Mouse (Mus musculus): ENCODE data around the gene Tbc1d16. TPM values are rescaled to one million over a fixed set of nuclear protein-coding genes. Genes with fewer than 3 reads are reported as not detected.
A peak's percentile ranks its signal among the peaks of the same experiment; 100 is the strongest.

Gene Tbc1d16
- polyA plus RNA-seq, 2 experiments, result 16.3 to 29.2 TPM

- 64% methylated on average over 19 of the region's 19 CpGs for WGBS
- Histone ChIP-seq H3K9me3 (ENCODE audit: control insufficient read depth, low read length) (no peaks in the 10 kb centered on the region), H3K27me3 (ENCODE audit: control insufficient read depth, insufficient read depth, low read length) (no peaks in the 10 kb centered on the region), H3K9ac (ENCODE audit: low read depth, low read length, severe bottlenecking) (no peak overlapping the region), H3K4me2 (replicated peaks; ENCODE audit: low read depth, low read length, severe bottlenecking) (no peak overlapping the region), H3K4me1 (ENCODE audit: control insufficient read depth, insufficient read depth, low read length) (peaks cover 60% of the 10 kb centered on the region), H3K36me3 (ENCODE audit: control insufficient read depth, insufficient read depth, low read length) (peaks cover 15% of the 10 kb centered on the region), H3K4me3 (replicated peaks; ENCODE audit: low read length) (no peak overlapping the region), H3K27ac (replicated peaks; ENCODE audit: low read depth, low read length) (no peak overlapping the region)
- no peak for DNase-seq (ENCODE audit: low spot score)
- no peak for ATAC-seq (ENCODE audit: low FRiP score, low read depth)
- no peak for TF ChIP-seq POLR2A (IDR thresholded peaks at IDR 0.05; ENCODE audit: borderline replicate concordance, extremely low read depth, insufficient read depth, insufficient read length)
These were observed 15.0 kb downstream of the Tbc1d16 start for GRCm38 (mm10) chr11:119213166-119213885.

- Histone ChIP-seq H3K36me3 (ENCODE audit: control insufficient read depth, insufficient read depth, low read length) (peaks cover 26% of the 10 kb centered on the region), H3K9me3 (ENCODE audit: control insufficient read depth, low read length) (no peaks in the 10 kb centered on the region), H3K27me3 (ENCODE audit: control insufficient read depth, insufficient read depth, low read length) (no peaks in the 10 kb centered on the region), H3K4me2 (replicated peaks; ENCODE audit: low read depth, low read length, severe bottlenecking) (no peak overlapping the region), H3K27ac (replicated peaks; ENCODE audit: low read depth, low read length) (peak overlapping the region; percentile 43), H3K9ac (ENCODE audit: low read depth, low read length, severe bottlenecking) (no peak overlapping the region), H3K4me1 (ENCODE audit: control insufficient read depth, insufficient read depth, low read length) (peaks cover 60% of the 10 kb centered on the region), H3K4me3 (replicated peaks; ENCODE audit: low read length) (no peak overlapping the region)
- WGBS, result 35% methylated on average over 21 of the region's 21 CpGs
- TF ChIP-seq POLR2A (IDR thresholded peaks at IDR 0.05; ENCODE audit: borderline replicate concordance, extremely low read depth, insufficient read depth, insufficient read length), result no peak
- DNase-seq (ENCODE audit: low spot score) (peak; percentile 66), ATAC-seq (ENCODE audit: low FRiP score, low read depth) (peak; percentile 10; the same call in 1 of the 2 replicates)
These were observed 16.5 kb downstream of the Tbc1d16 start for GRCm38 (mm10) chr11:119211604-119212309.

- H3K36me3 ChIP-seq (ENCODE audit: control insufficient read depth, insufficient read depth, low read length), result peaks cover 29% of the 10 kb centered on the region
- no peak overlapping the region for H3K27ac ChIP-seq (replicated peaks; ENCODE audit: low read depth, low read length)
- TF ChIP-seq POLR2A (IDR thresholded peaks at IDR 0.05; ENCODE audit: borderline replicate concordance, extremely low read depth, insufficient read depth, insufficient read length), result no peak
- peaks cover 51% of the 10 kb centered on the region for H3K4me1 ChIP-seq (ENCODE audit: control insufficient read depth, insufficient read depth, low read length)
- H3K9me3 ChIP-seq (ENCODE audit: control insufficient read depth, low read length), result no peaks in the 10 kb centered on the region
- H3K4me3 ChIP-seq (replicated peaks; ENCODE audit: low read length), result no peak overlapping the region
- H3K9ac ChIP-seq (ENCODE audit: low read depth, low read length, severe bottlenecking), result no peak overlapping the region
- peak overlapping the region; percentile 20; the same call in 1 of the 2 replicates for H3K4me2 ChIP-seq (replicated peaks; ENCODE audit: low read depth, low read length, severe bottlenecking)
- no peaks in the 10 kb centered on the region for H3K27me3 ChIP-seq (ENCODE audit: control insufficient read depth, insufficient read depth, low read length)
- WGBS, result 70% methylated on average over 32 of the region's 32 CpGs
- ATAC-seq (ENCODE audit: low FRiP score, low read depth) (no peak), DNase-seq (ENCODE audit: low spot score) (peak; percentile 53)
These were observed 17.8 kb downstream of the Tbc1d16 start for GRCm38 (mm10) chr11:119210321-119211100.

DNA sequence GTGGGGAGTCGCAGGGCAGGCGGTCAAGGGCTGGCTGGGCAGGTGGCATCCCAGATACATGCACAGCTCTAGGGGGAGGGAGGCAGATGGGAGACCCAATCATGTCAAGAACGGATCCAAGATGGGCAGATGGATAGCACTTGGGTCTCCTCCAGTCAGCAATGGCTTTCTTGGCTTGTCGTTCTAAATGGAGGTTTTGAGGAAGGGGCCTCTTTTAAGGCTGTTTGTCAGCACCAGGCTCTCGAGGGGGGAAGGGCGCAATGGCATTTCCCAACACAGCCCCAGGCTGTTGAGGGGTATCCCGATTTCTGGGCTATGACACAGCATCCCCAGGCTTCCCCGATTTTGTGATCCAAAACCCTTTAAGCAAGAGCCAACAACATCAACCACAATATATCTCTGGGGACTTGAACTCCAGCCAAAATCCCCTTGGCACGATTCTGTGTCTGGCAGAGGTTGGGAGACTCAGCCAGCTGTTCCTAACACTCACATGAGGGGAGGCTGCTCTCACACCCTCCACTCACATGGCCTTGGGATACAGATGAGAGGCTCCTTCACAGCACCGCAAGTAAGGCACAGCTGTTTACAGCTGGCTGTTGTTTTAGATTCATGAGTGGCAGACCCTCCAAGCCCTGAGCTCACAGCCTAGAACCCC is 18.8 kb downstream of the Tbc1d16 start:
- H3K4me3 ChIP-seq (replicated peaks; ENCODE audit: low read length), result no peak overlapping the region
- DNase-seq (ENCODE audit: low spot score) (peak; percentile 87), ATAC-seq (ENCODE audit: low FRiP score, low read depth) (peak; percentile 69)
- TF ChIP-seq POLR2A (IDR thresholded peaks at IDR 0.05; ENCODE audit: borderline replicate concordance, extremely low read depth, insufficient read depth, insufficient read length), result no peak
- no peaks in the 10 kb centered on the region for H3K9me3 ChIP-seq (ENCODE audit: control insufficient read depth, low read length)
- 58% methylated on average over 10 of the region's 10 CpGs for WGBS
- no peaks in the 10 kb centered on the region for H3K27me3 ChIP-seq (ENCODE audit: control insufficient read depth, insufficient read depth, low read length)
- peaks cover 39% of the 10 kb centered on the region for H3K36me3 ChIP-seq (ENCODE audit: control insufficient read depth, insufficient read depth, low read length)
- H3K4me2 ChIP-seq (replicated peaks; ENCODE audit: low read depth, low read length, severe bottlenecking), result no peak overlapping the region
- no peak overlapping the region for H3K9ac ChIP-seq (ENCODE audit: low read depth, low read length, severe bottlenecking)
- H3K4me1 ChIP-seq (ENCODE audit: control insufficient read depth, insufficient read depth, low read length), result peaks cover 42% of the 10 kb centered on the region
- H3K27ac ChIP-seq (replicated peaks; ENCODE audit: low read depth, low read length), result no peak overlapping the region

All from limb, embryonic 14.5 days (tissue).